Mouse (Mus musculus) brown adipose tissue, adult 24 weeks (tissue): ENCODE data around the gene Ankrd17. TPM values are rescaled to one million over a fixed set of nuclear protein-coding genes. Genes with fewer than 3 reads are reported as not detected.

Experiments
- H3K27ac ChIP-seq: fragments of 200-500 bp; replicated peaks from 2 replicates; pipeline ENCODE4 v1.5.1; 2012; ENCODE audit warnings: low read depth, mild to moderate bottlenecking, low read length
- H3K4me1 ChIP-seq: fragments of 200-500 bp; 2 replicates; pipeline ENCODE4 v1.6.1; 2012; ENCODE audit warnings: low read length, mixed read lengths; ENCODE audit not compliant: control insufficient read depth, insufficient read depth, insufficient read length
- H3K4me3 ChIP-seq: fragments of 200-500 bp; 2 replicates; pipeline ENCODE4 v1.5.1; 2012; ENCODE audit warnings: low read depth, mild to moderate bottlenecking, low read length, moderate library complexity; ENCODE audit not compliant: insufficient read depth
- polyA plus RNA-seq: library from polyadenylated mRNA; stranded (reverse); fragments of >200 nt; gene quantifications from 2 replicates; pipeline ENCODE4 v1.2.4, GENCODE M21; 2012; ENCODE audit not compliant: missing spikeins, insufficient read depth, insufficient read length

Ankrd17 gene
- polyA plus RNA-seq, 1 experiment: 28.7 TPM

DNA sequence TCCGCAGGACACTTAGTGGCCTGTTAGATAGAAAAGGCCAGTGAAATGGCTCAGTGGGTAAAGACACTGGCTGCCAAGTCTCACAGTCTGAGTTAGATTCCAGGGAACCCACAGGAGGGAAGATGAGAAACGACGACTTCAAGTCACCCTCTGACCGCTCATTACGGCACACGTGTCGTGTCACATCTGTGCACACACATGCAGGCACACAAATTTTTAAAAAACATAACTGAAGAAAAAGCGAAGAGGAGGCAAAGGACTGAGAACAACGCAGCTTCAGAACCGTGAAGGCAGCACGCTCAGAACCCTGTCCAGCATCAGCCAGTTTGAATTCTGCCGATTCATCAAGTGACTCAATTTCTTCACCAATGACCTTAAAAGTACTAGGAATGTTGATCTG lies 153.0 kb downstream of the Ankrd17 start:
- no peaks in the 10 kb centered on the region for H3K4me1 ChIP-seq
- no peak overlapping the region for H3K27ac ChIP-seq
- H3K4me3 ChIP-seq: no peak overlapping the region

DNA sequence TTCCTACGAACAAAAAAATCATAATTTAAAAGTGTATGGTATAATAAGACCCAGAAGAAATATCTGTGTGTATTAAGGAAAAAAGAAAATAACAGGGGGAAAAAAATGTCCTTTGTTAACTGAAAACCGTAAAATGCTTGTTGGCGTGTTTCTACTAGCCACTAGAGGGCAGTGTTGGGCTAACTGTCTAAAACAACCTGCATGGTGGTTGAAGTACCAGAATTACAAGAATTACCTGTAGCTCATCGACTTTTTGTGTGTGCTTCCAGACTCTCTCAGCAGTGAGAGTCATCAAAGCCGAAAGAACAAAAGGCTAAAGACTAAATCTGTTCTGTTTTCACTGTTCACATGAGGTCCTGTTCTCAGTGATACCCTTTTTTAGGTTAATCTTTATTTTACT lies 163.2 kb downstream of the Ankrd17 start:
- no peak overlapping the region for H3K4me3 ChIP-seq
- H3K4me1 ChIP-seq: no peaks in the 10 kb centered on the region
- H3K27ac ChIP-seq: no peak overlapping the region

DNA sequence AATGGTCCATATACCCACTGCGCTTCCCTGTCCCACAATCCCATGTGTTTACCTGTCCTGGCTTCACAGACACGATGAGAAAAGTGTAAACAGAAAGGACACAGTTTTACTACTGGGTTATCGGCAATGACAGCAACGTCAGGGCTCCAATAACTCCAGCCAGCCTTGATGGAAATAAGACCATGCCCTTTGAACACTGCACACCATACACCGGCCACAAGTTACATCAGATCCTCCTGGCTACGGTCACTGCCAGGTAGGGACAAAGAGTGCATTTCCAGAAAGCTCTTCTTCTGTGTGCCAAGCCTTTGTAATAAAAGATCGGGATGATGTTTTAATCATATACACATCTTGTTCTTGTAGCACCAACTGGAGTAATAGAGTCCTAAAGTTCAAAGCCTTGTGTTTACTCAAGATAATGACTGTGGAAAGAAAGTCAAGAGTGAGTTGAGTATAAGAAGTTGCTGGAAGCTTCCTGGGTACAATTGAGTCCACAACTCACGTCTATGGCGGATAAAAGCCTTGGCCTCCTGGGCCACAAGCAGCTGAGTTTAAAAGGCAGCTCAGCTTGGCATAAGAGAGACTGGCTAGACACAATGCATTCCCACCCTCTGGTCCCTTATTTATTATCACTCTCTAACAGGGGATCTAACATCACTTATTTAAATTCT lies 163.8 kb downstream of the Ankrd17 start:
- Histone ChIP-seq H3K4me1 (no peaks in the 10 kb centered on the region), H3K4me3 (no peak overlapping the region), H3K27ac (no peak overlapping the region)

DNA sequence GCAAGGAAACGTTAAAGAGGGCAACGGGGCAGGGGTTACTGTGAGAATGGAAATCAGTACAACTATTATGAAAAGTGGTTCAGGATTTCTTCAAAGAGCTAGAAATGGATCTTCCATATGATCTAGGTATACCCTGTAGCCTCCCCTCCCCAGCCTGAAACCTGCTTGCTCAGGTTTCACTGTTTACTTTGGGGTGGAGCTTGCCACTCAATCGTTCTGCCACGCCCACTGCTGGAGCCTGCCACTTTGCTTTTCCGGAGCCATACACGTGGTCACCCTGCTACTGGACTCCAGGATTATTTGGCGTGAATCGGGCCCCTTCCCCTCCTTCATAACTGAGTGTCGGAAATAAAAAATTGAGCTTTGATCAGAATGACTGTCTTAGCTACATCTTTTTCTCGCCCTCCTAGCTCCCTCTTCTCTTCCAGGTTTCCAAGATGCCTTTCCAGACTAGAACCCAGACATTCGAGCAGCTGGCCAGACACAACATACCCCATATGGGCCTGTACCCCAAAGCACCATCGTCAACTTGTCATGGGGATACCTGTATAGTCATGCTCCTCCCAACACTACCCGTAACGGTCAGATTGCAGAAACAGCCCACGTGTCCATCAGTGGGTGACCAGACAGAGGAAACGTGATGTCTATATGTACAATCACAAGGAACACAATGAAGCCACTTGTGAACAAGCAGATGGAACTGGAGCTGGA lies 166.3 kb downstream of the Ankrd17 start:
- H3K4me3 ChIP-seq: no peak overlapping the region
- no peaks in the 10 kb centered on the region for H3K4me1 ChIP-seq
- no peak overlapping the region for H3K27ac ChIP-seq

GRCm38 (mm10) chr5:90194831-90195230 lies 171.5 kb downstream of the Ankrd17 start:
- Histone ChIP-seq H3K4me1 (no peaks in the 10 kb centered on the region), H3K27ac (no peak overlapping the region), H3K4me3 (no peak overlapping the region)

DNA sequence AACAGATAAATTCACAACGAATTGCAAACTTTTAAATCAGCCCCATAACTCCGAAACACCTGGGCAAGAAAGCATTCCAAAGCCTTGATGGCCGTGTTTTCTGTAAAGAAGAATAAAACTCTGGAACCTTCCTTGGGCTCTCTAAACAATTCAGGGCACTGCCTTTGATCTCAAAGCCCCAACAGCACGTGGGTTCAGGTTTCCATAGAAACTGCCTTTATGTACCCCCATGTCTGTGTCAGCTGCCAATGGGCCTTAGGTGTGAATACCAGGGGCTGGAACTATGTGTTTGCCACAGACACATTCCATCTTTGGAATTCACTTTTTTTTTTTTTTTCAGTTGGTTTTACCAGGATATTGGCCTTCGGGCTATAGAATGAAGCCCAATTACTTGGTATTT lies 183.6 kb downstream of the Ankrd17 start:
- no peak overlapping the region for H3K27ac ChIP-seq
- H3K4me1 ChIP-seq: no peaks in the 10 kb centered on the region
- H3K4me3 ChIP-seq: no peak overlapping the region

- Histone ChIP-seq H3K4me1 (no peaks in the 10 kb centered on the region), H3K27ac (no peak overlapping the region), H3K4me3 (no peak overlapping the region)
Observed at GRCm38 (mm10) chr5:90179094-90179493, 187.3 kb downstream of the Ankrd17 start.

GRCm38 (mm10) chr5:90178116-90178515 lies 188.3 kb downstream of the Ankrd17 start:
- Histone ChIP-seq H3K4me1 (no peaks in the 10 kb centered on the region), H3K4me3 (no peak overlapping the region), H3K27ac (no peak overlapping the region)

Other genes with a start within 250 kb of the Ankrd17 start
- 23.2 and 24.3 TPM in 2 replicates for gene Cox18, start 142.6 kb downstream of the Ankrd17 start, polyA plus RNA-seq
- 0.88 and 1.6 TPM in 2 replicates for gene Gm9958, start 627 bp upstream of the Ankrd17 start, polyA plus RNA-seq
- gene Alb, start 94.3 kb upstream of the Ankrd17 start, polyA plus RNA-seq: 5.0 and 25.8 TPM in 2 replicates
- not detected in 2 replicates for gene Afp, start 124.2 kb upstream of the Ankrd17 start, polyA plus RNA-seq
- not detected in 2 replicates for gene Afm, start 152.4 kb upstream of the Ankrd17 start, polyA plus RNA-seq
- not detected in 2 replicates for gene 5830473C10Rik, start 194.5 kb upstream of the Ankrd17 start, polyA plus RNA-seq